Mouse (Mus musculus): ENCODE measurements around the gene Soat1. TPM values are rescaled to one million over a fixed set of nuclear protein-coding genes. Genes with fewer than 3 reads are reported as not detected.
"Not testable (repeated sequence)": the region's sequence is repeated elsewhere in the genome, so short reads cannot be mapped to it uniquely, and the experiment has no call there.

Soat1 gene
- total RNA-seq, 1 experiment from 2014 or later, result 48.3 TPM

DNA sequence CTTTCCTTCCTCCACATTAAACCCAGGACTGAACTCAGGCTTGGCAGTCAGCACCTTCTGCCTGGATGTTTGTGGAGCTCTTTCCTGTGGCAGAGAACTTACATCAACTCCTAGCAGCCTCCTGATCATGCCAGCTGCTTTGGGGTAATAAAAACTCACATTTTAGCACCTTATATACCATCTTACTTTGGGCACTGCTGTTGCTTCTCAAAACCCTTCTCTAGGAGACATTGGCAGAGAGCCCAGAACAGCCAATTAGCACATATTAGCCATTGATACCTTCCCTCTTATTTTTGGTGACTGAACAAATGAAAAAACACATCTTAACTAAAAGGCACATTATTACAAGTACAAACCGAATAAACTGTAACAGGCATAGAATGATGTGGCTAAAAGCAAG is 29.1 kb downstream of the Soat1 start:
- ATAC-seq (replicated peaks in 1 of 2; ENCODE audit: insufficient read depth in 1 of 2, low FRiP score in 2 of 2, low TSS enrichment in 1 of 2, low read depth in 1 of 2, poor library complexity in 2 of 2, severe bottlenecking in 2 of 2), result no peak

DNA sequence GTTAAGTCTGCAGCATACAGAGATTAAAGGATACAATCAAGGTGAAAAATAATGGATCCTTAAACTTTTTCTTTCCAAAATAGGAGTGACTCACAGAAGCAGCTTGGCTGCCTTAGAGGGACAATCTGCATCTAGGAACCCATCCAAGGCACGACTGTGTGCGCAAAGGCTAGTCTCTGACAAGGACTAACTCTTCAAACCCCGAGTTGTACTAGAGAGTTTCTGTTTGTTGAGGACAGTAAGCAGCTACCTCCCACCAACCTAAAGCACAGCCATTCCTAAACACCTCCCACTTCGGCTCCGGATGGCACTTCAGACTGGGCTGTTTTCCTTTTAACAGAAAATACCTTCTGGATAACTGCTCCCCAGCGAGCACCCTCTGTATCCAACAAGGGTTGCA is 31.4 kb downstream of the Soat1 start:
- no peak for ATAC-seq (replicated peaks in 1 of 2; ENCODE audit: insufficient read depth in 1 of 2, low FRiP score in 2 of 2, low TSS enrichment in 1 of 2, low read depth in 1 of 2, poor library complexity in 2 of 2, severe bottlenecking in 2 of 2)

DNA sequence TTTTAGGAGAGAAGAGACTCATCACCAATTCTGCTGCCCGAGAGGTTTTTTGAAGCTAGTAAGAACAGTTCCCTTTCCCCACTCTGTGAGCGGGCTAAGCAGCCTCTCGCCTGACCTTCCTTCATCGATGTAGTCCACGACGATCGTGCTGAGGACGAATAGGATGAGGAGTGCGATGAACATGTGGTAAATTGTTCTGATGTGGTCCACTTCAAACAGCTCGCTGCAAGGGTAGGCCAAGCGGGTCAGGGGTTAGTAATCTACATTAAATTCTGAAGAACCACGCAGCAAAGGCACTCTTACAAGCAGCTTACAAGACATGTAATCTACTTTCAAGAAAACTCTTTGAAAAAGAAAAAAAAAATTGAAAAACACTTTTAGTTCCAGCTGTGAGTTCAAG is 31.9 kb downstream of the Soat1 start:
- ATAC-seq (replicated peaks in 1 of 2; ENCODE audit: insufficient read depth in 1 of 2, low FRiP score in 2 of 2, low TSS enrichment in 1 of 2, low read depth in 1 of 2, poor library complexity in 2 of 2, severe bottlenecking in 2 of 2), result no peak

DNA sequence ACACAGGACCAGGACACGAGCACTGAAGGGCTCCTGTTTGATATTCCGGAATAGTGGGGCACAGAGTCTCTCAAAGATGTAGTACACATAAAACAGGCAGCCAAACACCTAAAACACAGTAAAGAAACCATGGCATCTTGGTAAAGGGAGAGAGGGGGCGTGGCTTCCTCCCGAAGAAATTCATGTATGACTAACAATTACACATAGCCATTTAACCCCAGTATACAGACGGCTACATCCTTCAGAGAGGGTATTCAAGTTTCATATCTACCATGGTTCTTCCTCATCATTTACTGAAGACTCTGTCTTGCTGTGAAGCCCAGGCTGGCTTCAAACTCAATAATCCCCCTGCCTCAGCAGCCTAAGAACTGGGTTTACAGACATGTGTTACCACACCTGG is 36.4 kb downstream of the Soat1 start:
- ATAC-seq (replicated peaks in 1 of 2; ENCODE audit: insufficient read depth in 1 of 2, low FRiP score in 2 of 2, low TSS enrichment in 1 of 2, low read depth in 1 of 2, poor library complexity in 2 of 2, severe bottlenecking in 2 of 2), result no peak

DNA sequence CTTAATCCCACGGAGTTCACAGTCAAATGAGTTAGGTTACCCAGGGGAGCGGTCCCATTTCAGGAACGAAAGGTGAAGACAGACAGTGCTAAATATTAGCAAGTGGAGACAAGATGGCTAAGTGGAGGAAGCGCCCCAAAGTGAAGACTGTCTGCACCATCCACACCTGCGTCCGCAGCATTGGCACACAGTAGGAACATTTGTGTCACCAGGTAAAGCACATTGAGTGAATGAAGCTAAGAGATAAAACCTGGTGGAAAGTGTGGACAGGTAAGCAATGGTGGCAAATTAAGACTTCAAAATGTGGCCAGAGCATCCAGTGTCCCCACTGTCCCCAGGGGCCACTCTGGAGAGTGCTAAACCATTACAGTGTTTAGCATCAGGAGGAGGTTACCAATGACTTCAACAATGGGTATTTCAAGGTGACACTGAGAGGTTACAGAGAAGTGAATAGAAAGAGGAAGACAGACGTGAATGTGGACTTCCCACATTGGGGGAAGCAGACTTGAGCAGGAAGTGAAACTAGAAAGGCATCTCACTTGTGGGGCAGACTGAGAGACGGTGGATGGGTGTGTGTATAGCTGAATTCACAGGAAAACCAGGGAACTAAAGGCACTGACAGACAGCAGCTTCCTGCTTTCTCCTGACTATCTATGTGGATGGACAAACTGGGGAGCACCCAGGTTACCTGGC is 37.0 kb downstream of the Soat1 start:
- peak; percentile 69 to 88 for ATAC-seq (replicated peaks in 1 of 2; ENCODE audit: insufficient read depth in 1 of 2, low FRiP score in 2 of 2, low TSS enrichment in 1 of 2, low read depth in 1 of 2, poor library complexity in 2 of 2, severe bottlenecking in 2 of 2)

DNA sequence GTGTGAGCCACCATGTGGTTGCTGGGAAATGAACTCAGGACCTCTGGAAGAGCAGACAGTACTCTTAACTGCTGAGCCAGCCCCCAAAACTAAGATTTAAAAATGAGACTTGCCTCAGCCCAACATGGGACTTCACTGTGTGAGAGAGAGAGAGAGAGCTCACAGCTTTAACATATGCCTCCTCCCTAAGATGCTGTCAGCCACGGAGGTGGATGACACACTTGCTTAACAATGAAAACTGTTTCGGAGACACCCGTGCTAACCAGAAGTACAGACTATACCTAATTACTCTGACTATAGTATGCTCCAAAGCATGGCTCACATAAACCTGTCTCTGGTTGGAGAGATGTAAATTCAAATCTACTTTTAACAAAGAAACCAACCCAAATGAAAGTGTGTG is 40.6 kb downstream of the Soat1 start:
- no peak for ATAC-seq (replicated peaks in 1 of 2; ENCODE audit: insufficient read depth in 1 of 2, low FRiP score in 2 of 2, low TSS enrichment in 1 of 2, low read depth in 1 of 2, poor library complexity in 2 of 2, severe bottlenecking in 2 of 2)

DNA sequence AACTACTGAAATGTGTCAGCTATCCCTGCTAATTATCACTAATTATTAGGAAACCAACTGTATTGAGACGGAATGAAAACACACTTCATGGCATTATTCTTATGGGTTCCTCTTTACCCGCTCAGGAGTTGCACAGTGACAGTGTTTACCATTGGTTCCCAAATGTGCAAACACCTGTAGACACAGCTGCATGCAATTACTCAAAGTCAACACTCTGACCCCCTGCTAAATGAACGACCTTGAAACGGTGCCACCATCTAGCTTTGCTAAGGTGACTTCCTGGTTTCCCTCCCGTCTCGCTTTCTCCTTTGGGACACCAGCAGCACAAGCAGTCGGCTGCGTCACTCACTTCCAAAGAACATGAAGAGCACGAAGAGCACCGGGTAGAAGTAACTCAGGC is 41.6 kb downstream of the Soat1 start:
- ATAC-seq (replicated peaks in 1 of 2; ENCODE audit: insufficient read depth in 1 of 2, low FRiP score in 2 of 2, low TSS enrichment in 1 of 2, low read depth in 1 of 2, poor library complexity in 2 of 2, severe bottlenecking in 2 of 2), result no peak

DNA sequence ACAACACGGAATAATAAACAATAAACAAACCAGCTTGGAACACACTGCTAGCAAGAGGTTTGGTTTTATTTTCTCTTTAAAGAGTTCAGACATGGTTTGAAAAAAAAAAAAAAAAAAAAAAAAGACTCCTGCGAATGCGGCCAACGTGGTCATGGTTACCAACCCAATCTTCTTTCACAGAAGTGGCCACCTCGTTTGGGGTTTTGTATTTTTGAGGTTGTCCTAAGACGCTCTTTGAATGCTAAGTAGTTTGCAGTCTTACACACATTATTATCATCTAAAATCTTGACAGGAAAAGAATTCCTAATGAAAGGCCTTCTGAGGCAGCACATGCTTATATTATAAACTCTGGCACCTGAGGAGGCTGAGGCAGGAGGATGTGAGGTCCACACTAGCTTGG is 45.7 kb downstream of the Soat1 start:
- ATAC-seq (replicated peaks in 1 of 2; ENCODE audit: insufficient read depth in 1 of 2, low FRiP score in 2 of 2, low TSS enrichment in 1 of 2, low read depth in 1 of 2, poor library complexity in 2 of 2, severe bottlenecking in 2 of 2), result no peak

DNA sequence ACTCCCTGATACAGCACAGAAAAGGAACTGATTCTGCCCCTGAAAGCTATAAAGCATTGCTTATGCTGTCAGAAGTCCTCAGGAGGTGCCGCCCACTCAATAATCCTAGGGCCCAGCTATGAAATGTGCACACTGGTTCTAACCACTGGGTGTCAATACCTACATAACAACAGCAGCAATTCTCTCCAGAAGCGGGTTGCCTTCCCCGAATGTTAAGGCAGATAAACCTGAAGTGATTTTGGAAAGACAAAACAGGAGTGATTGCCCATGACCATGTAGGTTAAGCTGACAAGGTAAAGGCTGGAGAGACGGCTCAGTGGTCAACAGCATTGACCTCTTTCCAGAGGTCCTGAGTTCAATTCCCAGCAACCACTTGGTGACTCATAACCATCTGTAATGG is 48.4 kb downstream of the Soat1 start:
- no peak for ATAC-seq (replicated peaks in 1 of 2; ENCODE audit: insufficient read depth in 1 of 2, low FRiP score in 2 of 2, low TSS enrichment in 1 of 2, low read depth in 1 of 2, poor library complexity in 2 of 2, severe bottlenecking in 2 of 2)

DNA sequence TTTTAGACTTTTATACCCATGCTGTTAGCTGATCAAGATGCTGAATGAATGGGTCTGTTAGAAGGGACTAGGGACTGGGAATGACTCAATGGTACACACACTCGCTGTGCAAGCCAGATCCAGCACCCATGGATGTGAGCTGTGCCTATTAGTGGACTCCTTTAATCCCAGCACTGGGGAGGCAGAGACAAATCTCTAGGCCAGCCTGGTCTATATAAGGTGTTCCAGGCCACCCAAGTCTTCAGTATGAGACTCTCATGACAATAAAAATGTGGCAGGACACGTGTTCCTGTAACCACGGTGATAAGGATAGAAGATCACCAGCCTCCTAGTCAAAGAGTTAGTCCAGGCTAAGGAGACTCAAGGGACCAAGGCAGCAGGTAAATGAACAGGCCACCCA is 50.1 kb downstream of the Soat1 start:
- no peak for ATAC-seq (replicated peaks in 1 of 2; ENCODE audit: insufficient read depth in 1 of 2, low FRiP score in 2 of 2, low TSS enrichment in 1 of 2, low read depth in 1 of 2, poor library complexity in 2 of 2, severe bottlenecking in 2 of 2)

DNA sequence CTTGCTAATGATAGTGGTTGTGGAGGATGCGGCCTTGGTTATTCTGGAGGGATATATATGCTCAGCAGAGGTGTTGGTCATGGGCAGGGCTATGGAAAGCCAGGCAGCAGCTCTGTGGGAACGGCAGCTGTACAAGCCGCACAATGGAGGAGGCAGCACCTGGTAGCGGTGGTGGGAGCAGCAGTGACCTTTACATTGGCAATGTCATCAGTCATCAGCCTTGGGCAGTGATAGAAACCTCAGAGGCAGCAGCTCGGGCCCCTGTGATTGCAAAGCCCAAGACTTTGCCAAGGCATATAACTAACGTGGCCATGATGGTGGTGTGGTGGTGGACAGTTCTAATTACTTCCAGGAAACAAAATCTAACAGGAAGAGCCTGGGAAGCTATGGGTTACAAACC is 50.6 kb downstream of the Soat1 start:
- ATAC-seq (replicated peaks in 1 of 2; ENCODE audit: insufficient read depth in 1 of 2, low FRiP score in 2 of 2, low TSS enrichment in 1 of 2, low read depth in 1 of 2, poor library complexity in 2 of 2, severe bottlenecking in 2 of 2), result no peak

DNA sequence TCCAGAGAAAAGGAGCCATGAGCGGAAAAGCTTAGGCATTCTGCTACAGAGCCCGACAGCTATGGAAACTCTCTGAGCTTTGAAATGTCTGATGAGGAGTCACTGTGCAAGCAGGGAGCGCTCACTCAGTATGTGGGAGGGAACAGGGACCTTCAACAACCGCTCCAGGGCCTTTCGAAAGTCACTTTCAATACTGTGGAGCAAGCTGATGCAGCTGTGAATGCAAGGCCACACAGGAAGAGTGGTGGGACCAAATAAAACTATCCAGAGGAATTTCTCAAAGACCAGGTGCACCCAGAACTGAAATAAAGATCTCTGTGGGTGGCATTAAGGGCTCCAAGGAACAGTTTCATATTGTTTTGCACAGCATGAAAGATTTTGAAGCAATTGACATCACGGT is 51.3 kb downstream of the Soat1 start:
- no peak for ATAC-seq (replicated peaks in 1 of 2; ENCODE audit: insufficient read depth in 1 of 2, low FRiP score in 2 of 2, low TSS enrichment in 1 of 2, low read depth in 1 of 2, poor library complexity in 2 of 2, severe bottlenecking in 2 of 2)

DNA sequence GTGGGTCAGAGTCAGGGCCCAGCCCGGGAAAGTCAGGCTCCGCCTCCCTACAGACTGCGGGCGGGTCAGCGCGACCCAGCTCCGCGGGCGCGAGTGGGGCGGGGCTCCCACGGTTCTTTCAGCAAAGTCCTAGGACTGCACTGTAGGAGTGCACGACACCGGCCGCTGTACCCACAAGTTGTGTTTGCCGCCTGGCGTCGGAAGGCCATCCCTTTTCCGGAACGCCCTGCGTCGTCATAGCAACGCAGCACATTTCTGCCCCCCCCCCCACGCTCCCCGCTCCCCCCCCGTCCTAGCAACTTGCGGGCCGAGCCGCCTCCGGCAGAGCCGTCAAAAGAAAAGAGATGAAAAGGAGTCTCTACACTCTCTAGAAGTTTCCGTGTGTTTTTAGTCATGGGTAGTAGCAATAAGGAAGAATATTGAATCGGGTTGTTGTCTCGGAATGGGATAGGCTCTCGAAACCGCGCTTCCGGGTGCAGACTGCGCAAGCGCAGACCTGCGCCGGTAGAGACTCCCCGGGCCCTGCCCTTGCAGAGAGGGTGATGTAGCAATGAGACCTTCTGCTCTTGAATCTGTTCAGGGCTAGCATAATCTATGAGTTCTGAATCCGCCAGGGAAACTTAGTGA is 53.3 kb downstream of the Soat1 start, which contains the start of gene Axdnd1:
Gene Axdnd1, minus strand, starts transcription at position 489 of the 627 bp plus-strand sequence.
- ATAC-seq (replicated peaks in 1 of 2; ENCODE audit: insufficient read depth in 1 of 2, low FRiP score in 2 of 2, low TSS enrichment in 1 of 2, low read depth in 1 of 2, poor library complexity in 2 of 2, severe bottlenecking in 2 of 2), result peak; percentile 91 to 92

DNA sequence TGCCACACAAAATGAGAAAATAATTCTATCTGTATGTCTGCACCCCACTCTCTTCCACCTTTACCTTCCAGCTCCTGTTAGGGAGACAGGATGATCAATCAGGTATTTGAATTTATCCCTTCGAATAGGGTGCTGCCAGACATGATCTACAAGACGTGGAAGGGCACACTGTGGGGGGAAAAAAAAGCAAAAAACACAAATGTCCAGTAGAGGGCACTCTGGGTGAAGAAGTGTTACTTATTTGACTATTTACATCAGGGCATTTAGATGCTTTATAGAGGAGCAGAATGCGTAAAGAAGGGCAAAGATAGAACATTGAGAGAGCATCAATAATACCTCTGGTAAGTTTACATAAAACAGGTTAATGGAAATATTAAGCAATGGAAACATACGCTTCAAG is 56.0 kb downstream of the Soat1 start:
- ATAC-seq (replicated peaks in 1 of 2; ENCODE audit: insufficient read depth in 1 of 2, low FRiP score in 2 of 2, low TSS enrichment in 1 of 2, low read depth in 1 of 2, poor library complexity in 2 of 2, severe bottlenecking in 2 of 2), result no peak

DNA sequence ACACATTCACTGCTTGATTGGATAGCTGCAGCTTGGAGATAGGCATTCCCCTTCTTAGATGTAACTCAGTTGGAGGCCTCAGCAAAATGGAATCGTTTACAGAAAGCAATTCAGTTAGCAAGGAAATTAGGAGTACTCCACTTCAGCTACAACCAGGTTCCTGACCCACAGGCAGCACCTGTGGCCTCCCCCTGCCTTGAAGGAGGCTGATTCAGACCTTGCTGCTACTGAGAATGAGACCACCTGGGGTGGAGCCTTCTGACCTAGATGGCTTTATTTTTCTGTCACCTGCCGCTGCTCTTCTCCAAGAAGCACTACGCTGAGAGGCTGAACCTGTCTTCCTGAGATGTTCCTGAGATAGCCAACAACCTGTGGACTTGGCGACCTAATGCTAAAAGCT is 65.6 kb downstream of the Soat1 start:
- ATAC-seq (replicated peaks in 1 of 2; ENCODE audit: insufficient read depth in 1 of 2, low FRiP score in 2 of 2, low TSS enrichment in 1 of 2, low read depth in 1 of 2, poor library complexity in 2 of 2, severe bottlenecking in 2 of 2), result no peak

DNA sequence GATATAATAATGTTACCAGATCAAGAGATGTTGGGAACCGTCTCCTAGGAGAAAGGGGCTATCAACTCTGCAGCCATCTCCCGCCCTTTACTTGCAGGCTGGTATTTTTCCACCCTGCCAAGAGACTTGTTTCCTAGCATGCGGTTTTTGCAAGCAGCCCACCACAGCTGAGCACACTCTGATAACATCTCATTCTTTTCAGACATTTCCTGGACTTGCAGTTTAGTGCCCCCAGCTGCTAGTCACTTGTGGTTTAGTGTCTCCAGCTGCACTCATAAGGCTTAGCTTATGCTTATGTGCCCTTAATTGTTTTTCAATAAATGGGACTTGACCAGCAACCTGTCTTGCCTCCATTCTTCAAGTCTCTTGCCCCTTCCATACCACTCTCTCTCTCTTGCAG is 66.1 kb downstream of the Soat1 start:
- ATAC-seq (replicated peaks in 1 of 2; ENCODE audit: insufficient read depth in 1 of 2, low FRiP score in 2 of 2, low TSS enrichment in 1 of 2, low read depth in 1 of 2, poor library complexity in 2 of 2, severe bottlenecking in 2 of 2), result peak; percentile 97 to 98

DNA sequence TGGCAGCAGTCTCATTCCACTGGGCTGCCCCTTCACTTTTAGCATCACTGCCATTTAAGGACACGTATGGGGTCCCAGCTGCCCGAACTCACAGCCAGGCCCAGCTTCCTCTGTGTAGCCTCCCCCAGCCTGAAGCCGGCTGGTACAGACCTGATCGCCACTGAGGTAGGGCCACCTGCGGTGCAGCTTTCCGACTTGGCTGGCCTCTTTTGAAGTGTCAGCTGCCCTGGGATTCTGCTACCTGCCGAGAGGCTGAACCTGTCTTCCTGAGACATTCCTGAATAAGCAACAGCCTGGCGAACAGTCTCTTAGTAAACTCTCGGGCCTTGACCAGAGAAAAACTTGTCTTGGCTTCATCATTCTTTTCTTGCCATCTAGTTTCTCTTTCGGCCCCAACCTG is 70.9 kb downstream of the Soat1 start:
- ATAC-seq (replicated peaks in 1 of 2; ENCODE audit: insufficient read depth in 1 of 2, low FRiP score in 2 of 2, low TSS enrichment in 1 of 2, low read depth in 1 of 2, poor library complexity in 2 of 2, severe bottlenecking in 2 of 2), result no peak

DNA sequence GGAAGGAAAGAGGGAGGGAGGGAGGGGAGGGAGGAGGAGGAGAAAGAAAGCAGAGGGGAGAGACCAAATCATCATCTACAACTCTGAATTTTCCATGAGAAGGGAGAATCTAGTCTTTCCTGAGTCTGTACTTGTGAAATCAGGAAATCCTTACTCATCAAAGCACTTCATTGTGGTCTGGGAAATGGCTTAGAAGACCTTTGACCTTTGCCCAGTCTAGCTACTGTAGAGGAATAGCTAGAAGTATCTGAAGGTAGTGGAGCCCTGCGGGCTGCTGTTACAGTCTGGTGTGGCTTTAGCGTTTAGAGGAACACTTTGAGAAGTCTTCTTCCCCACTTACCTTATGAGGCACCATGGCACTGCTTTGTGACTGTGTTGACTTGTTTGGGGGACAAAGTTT is 71.6 kb downstream of the Soat1 start:
- ATAC-seq (replicated peaks in 1 of 2; ENCODE audit: insufficient read depth in 1 of 2, low FRiP score in 2 of 2, low TSS enrichment in 1 of 2, low read depth in 1 of 2, poor library complexity in 2 of 2, severe bottlenecking in 2 of 2), result no peak

DNA sequence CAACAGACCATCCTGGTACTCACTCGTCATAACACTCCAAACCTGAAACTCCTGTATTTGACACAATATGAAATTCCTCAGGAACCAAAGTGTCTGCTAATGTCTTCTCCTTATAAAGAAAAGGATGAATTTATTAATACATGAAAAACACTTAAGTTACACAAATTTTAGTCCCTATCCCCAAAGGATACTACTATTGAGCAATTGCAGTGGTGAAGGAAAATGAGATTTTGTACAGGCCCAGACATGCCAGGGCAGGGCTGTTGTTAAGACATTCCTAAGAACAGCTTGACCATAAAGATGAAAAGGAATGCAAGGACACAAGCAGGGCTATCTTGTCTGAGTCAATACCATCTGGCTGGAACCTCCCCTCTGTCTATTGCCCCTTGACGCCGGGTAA is 74.0 kb downstream of the Soat1 start:
- ATAC-seq (replicated peaks in 1 of 2; ENCODE audit: insufficient read depth in 1 of 2, low FRiP score in 2 of 2, low TSS enrichment in 1 of 2, low read depth in 1 of 2, poor library complexity in 2 of 2, severe bottlenecking in 2 of 2), result not testable (repeated sequence)
